Mouse (Mus musculus): ENCODE measurements around the gene Gm43517.

The Gm43517 gene

DNA sequence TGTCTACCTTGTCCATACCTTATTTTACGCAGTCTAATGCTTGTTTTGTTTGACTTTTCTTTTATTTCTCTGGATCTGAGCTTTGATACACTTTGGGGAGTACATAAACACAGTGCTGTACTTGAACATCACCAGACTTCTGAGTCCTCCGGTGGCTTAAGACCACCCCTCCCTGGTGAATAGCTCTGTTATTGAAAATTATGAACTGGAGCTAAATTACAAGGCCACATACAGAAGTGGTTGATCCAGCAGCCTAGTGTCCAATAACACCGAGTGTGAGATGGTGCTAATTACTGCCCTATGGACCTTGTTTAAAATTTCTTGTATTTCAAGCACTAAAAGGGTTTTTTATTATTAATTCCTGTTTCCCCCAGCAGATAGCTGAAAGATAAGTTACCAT, 33.0 kb downstream of the Gm43517 start:
- DNase-seq = no peak

Measured in kidney, adult 11 months (tissue).